Mouse (Mus musculus) CH12.LX (cell line): Measurements from ENCODE around the gene Stambpl1. TPM values are rescaled to one million over a fixed set of nuclear protein-coding genes. Genes with fewer than 3 reads are reported as not detected.

Source experiments
- DNase-seq: peaks from one replicate; pipeline ENCODE4 v3.0.0-alpha.2; 2013; ENCODE audit errors: extremely low read depth
- H3K27ac ChIP-seq: 2 replicates; pipeline ENCODE4 v1.5.1; 2012; ENCODE audit warnings: low read depth, mild to moderate bottlenecking, control low read depth, moderate library complexity; ENCODE audit not compliant: insufficient read depth
- H3K27me3 ChIP-seq: replicated peaks from 2 replicates; pipeline ENCODE3; 2012; ENCODE audit warnings: inconsistent platforms
- H3K36me3 ChIP-seq, 2 experiments: replicated peaks in 1 of 2; 2 replicates each; pipeline versions ENCODE3 to v1.6.1; 2012; ENCODE audit warnings: inconsistent platforms in 1 of 2, low read length in 1 of 2, mild to moderate bottlenecking in 1 of 2, mixed read lengths in 1 of 2, moderate library complexity in 1 of 2; ENCODE audit not compliant: control insufficient read depth in 1 of 2, insufficient read depth in 1 of 2
- H3K4me1 ChIP-seq, 2 experiments: 2 replicates each; pipeline ENCODE4 v1.6.1; 2012; ENCODE audit warnings: inconsistent platforms in 1 of 2, moderate library complexity in 1 of 2; ENCODE audit not compliant: insufficient read depth in 2 of 2, control insufficient read depth in 1 of 2
- H3K4me2 ChIP-seq: 2 replicates; pipeline ENCODE4 v1.6.1; 2012; ENCODE audit warnings: low read depth, mild to moderate bottlenecking, control low read depth; ENCODE audit not compliant: poor library complexity, insufficient read depth, severe bottlenecking
- H3K4me3 ChIP-seq, 3 experiments: fragments of 150-350 bp in 1 of 3; sonication (generic) in 1 of 3; replicated peaks in 1 of 3; 2 replicates each; pipeline versions ENCODE3 to v1.5.1; 2011 to 2012; ENCODE audit warnings: low read depth in 2 of 3, low read length in 2 of 3, mild to moderate bottlenecking in 2 of 3, moderate library complexity in 2 of 3, control low read depth in 1 of 3, improper control_type of control experiment in 1 of 3, inconsistent platforms in 1 of 3, mixed read lengths in 1 of 3; ENCODE audit not compliant: poor library complexity in 1 of 3
- H3K79me2 ChIP-seq: replicated peaks from 2 replicates; pipeline ENCODE4 v1.6.1; 2012; ENCODE audit warnings: mild to moderate bottlenecking, moderate library complexity; ENCODE audit not compliant: control insufficient read depth, poor library complexity, insufficient read depth, severe bottlenecking; ENCODE audit errors: extremely low read depth
- H3K9ac ChIP-seq: 2 replicates; pipeline ENCODE4 v1.6.1; 2012; ENCODE audit warnings: low read depth, mild to moderate bottlenecking, control low read depth, moderate library complexity; ENCODE audit not compliant: insufficient read depth
- H3K9me3 ChIP-seq: replicated peaks from 2 replicates; pipeline ENCODE3; 2012; ENCODE audit warnings: low read length, inconsistent platforms, mixed read lengths
- BHLHE40 ChIP-seq: IDR thresholded peaks from 2 replicates; pipeline ENCODE4 v1.6.1; 2011; ENCODE audit warnings: mild to moderate bottlenecking, low read depth, low read length, improper control_type of control experiment
- CHD1 ChIP-seq: IDR thresholded peaks from 2 replicates; pipeline ENCODE4 v1.6.1; 2012; ENCODE audit warnings: low read depth, low read length, improper control_type of control experiment, inconsistent platforms
- CTCF ChIP-seq, 2 experiments: IDR thresholded peaks in 1 of 2; conservative IDR thresholded peaks in 1 of 2; 2 replicates each; pipeline ENCODE4 v1.5.1; 2011 to 2012; ENCODE audit warnings: low read depth in 2 of 2, low read length in 2 of 2, improper control_type of control experiment in 1 of 2, inconsistent platforms in 1 of 2, mild to moderate bottlenecking in 1 of 2, moderate library complexity in 1 of 2
- E2F4 ChIP-seq: IDR thresholded peaks from 2 replicates; pipeline ENCODE4 v1.6.1; 2011; ENCODE audit warnings: low read depth, low read length, improper control_type of control experiment; ENCODE audit not compliant: insufficient replicate concordance
- ETS1 ChIP-seq: conservative IDR thresholded peaks from 2 replicates; pipeline ENCODE4 v1.6.1; 2012; ENCODE audit warnings: low read depth, mild to moderate bottlenecking, inconsistent platforms, low read length, improper control_type of control experiment, moderate library complexity
- HCFC1 ChIP-seq: IDR thresholded peaks from 2 replicates; pipeline ENCODE4 v1.6.1; 2012; ENCODE audit warnings: low read depth, mild to moderate bottlenecking, inconsistent platforms, low read length, improper control_type of control experiment
- KAT2A ChIP-seq: IDR thresholded peaks from 2 replicates; pipeline ENCODE4 v1.6.1; 2012; ENCODE audit warnings: low read length, improper control_type of control experiment, inconsistent platforms; ENCODE audit not compliant: insufficient replicate concordance
- MAFK ChIP-seq: IDR thresholded peaks from 2 replicates; pipeline ENCODE4 v1.6.1; 2011; ENCODE audit warnings: low read length, improper control_type of control experiment; ENCODE audit not compliant: insufficient replicate concordance
- MEF2A ChIP-seq: IDR thresholded peaks from 2 replicates; pipeline ENCODE4 v1.6.1; 2014; ENCODE audit warnings: low read depth, mild to moderate bottlenecking, inconsistent platforms, low read length, improper control_type of control experiment, borderline replicate concordance
- MXI1 ChIP-seq: IDR thresholded peaks from 2 replicates; pipeline ENCODE4 v1.6.1; 2011; ENCODE audit warnings: mild to moderate bottlenecking, low read depth, low read length, improper control_type of control experiment
- MYC ChIP-seq: IDR thresholded peaks from 2 replicates; pipeline ENCODE4 v1.6.1; 2011; ENCODE audit warnings: low read depth, mild to moderate bottlenecking, improper control_type of control experiment, low read length
- NELFE ChIP-seq: IDR thresholded peaks from 2 replicates; pipeline ENCODE4 v1.6.1; 2011; ENCODE audit warnings: low read depth, low read length, improper control_type of control experiment
- NRF1 ChIP-seq: IDR thresholded peaks from 2 replicates; pipeline ENCODE4 v1.6.1; 2014; ENCODE audit warnings: low read depth, mild to moderate bottlenecking, inconsistent platforms, low read length, improper control_type of control experiment, moderate library complexity
- SIN3A ChIP-seq: IDR thresholded peaks from 2 replicates; pipeline ENCODE4 v1.6.1; 2012; ENCODE audit warnings: low read length, improper control_type of control experiment, inconsistent platforms
- TCF12 ChIP-seq: IDR thresholded peaks from 2 replicates; pipeline ENCODE4 v1.6.1; 2014; ENCODE audit warnings: low read depth, mild to moderate bottlenecking, inconsistent platforms, low read length, improper control_type of control experiment
- UBTF ChIP-seq: IDR thresholded peaks from 2 replicates; pipeline ENCODE4 v1.6.1; 2012; ENCODE audit warnings: low read depth, mild to moderate bottlenecking, inconsistent platforms, low read length, improper control_type of control experiment, moderate library complexity
- USF1 ChIP-seq: IDR thresholded peaks from 2 replicates; pipeline ENCODE4 v1.6.1; 2014; ENCODE audit warnings: low read depth, mild to moderate bottlenecking, inconsistent platforms, low read length, improper control_type of control experiment
- USF2 ChIP-seq: conservative IDR thresholded peaks from 2 replicates; pipeline ENCODE4 v1.6.1; 2011; ENCODE audit warnings: low read depth, low read length, improper control_type of control experiment
- ZNF384 ChIP-seq: IDR thresholded peaks from 2 replicates; pipeline ENCODE4 v1.6.1; 2012; ENCODE audit warnings: low read depth, low read length, improper control_type of control experiment, inconsistent platforms
- dilution Hi-C: fragments of 300-500 bp; cut with MboI; formaldehyde crosslinking; loops from 2 replicates; pipeline ENCODE4 v1.14.3; 2020; ENCODE audit warnings: low sequenced_read_pairs; ENCODE audit not compliant: extremely low pct_unique_long_range_greater_than_20kb, extremely low pct_ligation_motif_present
- in situ Hi-C: fragments of 300-500 bp; cut with MboI; formaldehyde crosslinking; loops from 3 replicates; pipeline ENCODE4 v1.14.3; 2019; ENCODE audit warnings: low sequenced_read_pairs, low pct_ligation_motif_present, low pct_unique_long_range_greater_than_20kb, mixed read lengths
- polyA plus RNA-seq: library from polyadenylated mRNA; unstranded; fragments of >175 nt; gene quantifications from 2 replicates; pipeline ENCODE4 v1.2.1, GENCODE M21; 2012; ENCODE audit warnings: low read depth; ENCODE audit not compliant: insufficient read length
- total RNA-seq, 2 experiments: library from RNA; depleted of rRNA; stranded (reverse); fragments of 300-350 nt in 1 of 2; fragments of >200 nt in 1 of 2; gene quantifications; 2 replicates each; pipeline ENCODE4 v1.2.3; 2012 to 2014

Stambpl1 gene
- total and polyA plus RNA-seq, 3 experiments, result 29.7 to 48.2 (median 40.6) TPM

DNA sequence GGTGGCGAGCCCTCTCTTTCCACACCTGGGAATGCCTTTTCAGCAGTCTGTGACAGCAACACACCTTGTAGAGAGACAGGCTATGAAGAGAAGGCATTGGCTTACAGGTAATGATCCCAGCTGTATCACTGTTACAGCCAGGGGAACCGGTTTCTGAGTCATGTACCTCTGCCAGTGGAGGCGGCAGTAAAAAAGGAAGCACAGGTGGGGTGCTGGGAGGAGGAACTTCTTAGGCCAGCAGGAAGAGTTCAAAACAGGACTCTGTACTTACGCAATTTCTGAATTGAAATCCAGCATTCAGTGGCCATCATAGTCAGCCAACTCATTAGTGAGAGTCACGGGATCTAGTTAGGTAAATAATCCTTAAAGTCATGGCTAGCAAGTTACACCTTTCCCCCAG is 26.1 kb upstream of the Stambpl1 start, which contains the start of gene Ankrd22:
Gene Ankrd22, minus strand, starts transcription at position 163 of the 400 bp plus-strand sequence.
- dilution Hi-C loops (no loop called here), in situ Hi-C loops (loop anchor here (10.0 kb wide), 1 partner anchor 59 kb away; no protein-coding TSS in a partner anchor)
- H3K9ac ChIP-seq, result no peak within 1 kb of the TSS
- no peaks in the 10 kb centered on the region for H3K79me2 ChIP-seq
- TF ChIP-seq USF2, result no peak
- no peak for TF ChIP-seq NRF1
- TF ChIP-seq SIN3A, result no peak
- no peak for TF ChIP-seq ETS1
- TF ChIP-seq ZNF384, result no peak
- no peak for TF ChIP-seq USF1
- TF ChIP-seq BHLHE40, result no peak
- no peak for TF ChIP-seq MEF2A
- TF ChIP-seq KAT2A, result no peak
- TF ChIP-seq UBTF, result no peak
- TF ChIP-seq HCFC1, result no peak
- TF ChIP-seq MXI1, result no peak
- no peak for TF ChIP-seq NELFE
- H3K4me1 ChIP-seq, result peaks cover 0 to 21% of the 10 kb centered on the region in 2 experiments; a peak in 2 of 4 replicates
- no peak within 1 kb of the TSS for H3K27ac ChIP-seq
- H3K9me3 ChIP-seq, result no peaks in the 10 kb centered on the region
- no peaks in the 10 kb centered on the region for H3K36me3 ChIP-seq
- no peak within 1 kb of the TSS for H3K4me3 ChIP-seq
- no peak for DNase-seq
- no peaks in the 10 kb centered on the region for H3K27me3 ChIP-seq
- H3K4me2 ChIP-seq, result no peak within 1 kb of the TSS

DNA sequence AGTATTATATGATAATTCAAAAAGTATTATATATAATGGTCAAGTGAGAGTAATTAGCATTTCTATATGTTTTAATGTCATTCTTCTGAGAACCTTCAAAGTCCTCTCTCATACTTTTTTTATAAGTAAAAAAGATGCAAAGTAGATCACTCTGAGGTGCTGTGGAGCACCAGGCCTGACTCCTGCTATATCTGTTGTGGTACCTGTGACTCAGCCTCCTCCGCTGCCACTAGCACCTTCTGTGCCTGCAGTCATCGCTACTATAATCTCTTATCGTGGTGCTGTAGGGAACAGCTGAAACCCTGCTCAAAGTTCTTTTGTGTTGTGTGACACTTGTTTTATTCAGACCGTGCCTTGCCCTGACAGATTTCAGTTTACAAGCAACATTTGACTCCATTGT is 25.6 kb upstream of the Stambpl1 start:
- no peak overlapping the region for H3K9ac ChIP-seq
- no peaks in the 10 kb centered on the region for H3K9me3 ChIP-seq
- no peak overlapping the region for H3K4me3 ChIP-seq
- no peak overlapping the region for H3K27ac ChIP-seq
- TF ChIP-seq MAFK, result no peak
- TF ChIP-seq MYC, result no peak
- TF ChIP-seq SIN3A, result no peak
- no peak for TF ChIP-seq CHD1
- TF ChIP-seq ETS1, result no peak
- no peak for TF ChIP-seq USF2
- no peak for TF ChIP-seq HCFC1
- no peak for TF ChIP-seq TCF12
- TF ChIP-seq CTCF (conservative IDR thresholded peaks at IDR 0.05 in 1 of 2, IDR thresholded peaks at IDR 0.05 in 1 of 2; ENCODE audit: low read depth in 2 of 2, low read length in 2 of 2), result no peak
- TF ChIP-seq E2F4, result no peak
- H3K4me1 ChIP-seq, result peaks cover 0 to 26% of the 10 kb centered on the region in 2 experiments; a peak in 2 of 4 replicates
- dilution Hi-C loops (no loop called here), in situ Hi-C loops (loop anchor here (10.0 kb wide), 1 partner anchor 58 kb away; no protein-coding TSS in a partner anchor)
- H3K27me3 ChIP-seq, result no peaks in the 10 kb centered on the region
- no peaks in the 10 kb centered on the region for H3K79me2 ChIP-seq
- H3K4me2 ChIP-seq, result no peak overlapping the region
- DNase-seq, result no peak
- no peaks in the 10 kb centered on the region for H3K36me3 ChIP-seq
